Mouse (Mus musculus) v-Abl transformed pro-B cells (cell line): ENCODE measurements around the gene Parp11.

Experiments
- in situ Hi-C, 2 experiments: fragments of 400-800 bp; cut with MboI; formaldehyde crosslinking; loops; one replicate each; pipeline ENCODE4 v1.15.1; 2025; ENCODE audit not compliant: unreplicated experiment in 2 of 2

Parp11 gene

GRCm38 (mm10) chr6:127539226-127539625, 92.6 kb downstream of the Parp11 start:
- in situ Hi-C loops: loop anchor here in 1 of 2 experiments (25.0 kb wide), 3 partner anchors 373 to 773 kb away; partner anchors contain the start of gene Tead4

GRCm38 (mm10) chr6:127539659-127540058, 93.0 kb downstream of the Parp11 start:
- in situ Hi-C loops: loop anchor here in 1 of 2 experiments (5.0 to 25.0 kb wide), 4 partner anchors 83 to 773 kb away; partner anchors contain the start of gene Tead4

- in situ Hi-C loops: loop anchor here in 1 of 2 experiments (5.0 to 25.0 kb wide), 4 partner anchors 82 to 772 kb away; partner anchors contain the start of gene Tead4
Measured at GRCm38 (mm10) chr6:127540517-127540916, 93.9 kb downstream of the Parp11 start.

GRCm38 (mm10) chr6:127541617-127542374, 95.2 kb downstream of the Parp11 start:
- in situ Hi-C loops: loop anchor here in 1 of 2 experiments (5.0 to 25.0 kb wide), 4 partner anchors 81 to 771 kb away; partner anchors contain the start of gene Tead4
